Mouse (Mus musculus) C2C12 (cell line): ENCODE results near the gene Rabgap1l. TPM values are rescaled to one million over a fixed set of nuclear protein-coding genes. Genes with fewer than 3 reads are reported as not detected.

Experiments used
- H3K27me3 ChIP-seq: one replicate; pipeline ENCODE4 v1.6.1; 2011; ENCODE audit not compliant: control insufficient read depth, insufficient read depth, insufficient read length
- H3K36me3 ChIP-seq: one replicate; pipeline ENCODE4 v1.6.1; 2011; ENCODE audit not compliant: control insufficient read depth, insufficient read depth
- H3K4me3 ChIP-seq: one replicate; pipeline ENCODE4 v1.5.1; 2011; ENCODE audit warnings: mild to moderate bottlenecking, control low read depth; ENCODE audit not compliant: poor library complexity, insufficient read depth, severe bottlenecking
- H3K79me2 ChIP-seq: one replicate; pipeline ENCODE4 v1.6.1; 2011; ENCODE audit not compliant: control insufficient read depth, insufficient read depth
- H3K79me3 ChIP-seq: one replicate; pipeline ENCODE4 v1.6.1; 2011; ENCODE audit warnings: low read depth, control low read depth
- H3ac ChIP-seq: one replicate; pipeline ENCODE3; 2011; ENCODE audit warnings: low read depth; ENCODE audit not compliant: control insufficient read depth, insufficient read length
- CEBPB ChIP-seq: IDR thresholded peaks from one replicate; pipeline ENCODE4 v1.6.1; 2011; ENCODE audit warnings: low read depth, mild to moderate bottlenecking, control low read depth, moderate library complexity
- CTCF ChIP-seq: IDR thresholded peaks from one replicate; pipeline ENCODE4 v1.5.1; 2011; ENCODE audit not compliant: control insufficient read depth, insufficient read depth, insufficient read length
- FOSL1 ChIP-seq: IDR thresholded peaks from one replicate; pipeline ENCODE4 v1.8.0; 2011; ENCODE audit warnings: mild to moderate bottlenecking, low read length; ENCODE audit not compliant: poor library complexity, insufficient read depth, severe bottlenecking
- MAX ChIP-seq: IDR thresholded peaks from one replicate; pipeline ENCODE4 v1.6.1; 2011; ENCODE audit warnings: mild to moderate bottlenecking, control low read depth
- MYOD1 ChIP-seq: IDR thresholded peaks from one replicate; pipeline ENCODE4 v1.6.1; 2011; ENCODE audit warnings: low read depth; ENCODE audit not compliant: control insufficient read depth, insufficient read length
- MYOG ChIP-seq: IDR thresholded peaks from one replicate; pipeline ENCODE4 v1.6.1; 2011; ENCODE audit not compliant: control insufficient read depth, insufficient read length; ENCODE audit errors: extremely low read depth
- USF1 ChIP-seq: IDR thresholded peaks from one replicate; pipeline ENCODE4 v1.6.1; 2011; ENCODE audit warnings: low read depth, mild to moderate bottlenecking, control low read depth, moderate library complexity
- polyA plus RNA-seq: library from polyadenylated mRNA; unstranded; fragments of >200 nt; fragmentation: generic; extraction: Trizol; gene quantifications from one replicate; pipeline ENCODE4 v1.2.1, GENCODE M21; 2012; ENCODE audit warnings: missing spikeins

The Rabgap1l gene
- polyA plus RNA-seq, 1 experiment = 3.2 TPM

GRCm38 (mm10) chr1:160377337-160378336 is 415.4 kb downstream of the Rabgap1l start:
- H3K27me3 ChIP-seq = no peaks in the 10 kb centered on the region
- TF ChIP-seq CTCF (peak; percentile 26), MYOG (no peak), CEBPB (no peak)
- no peaks in the 10 kb centered on the region for H3K79me2 ChIP-seq
- no peak overlapping the region for H3K4me3 ChIP-seq
- no peaks in the 10 kb centered on the region for H3K79me3 ChIP-seq
- H3ac ChIP-seq = no peak overlapping the region
- no peaks in the 10 kb centered on the region for H3K36me3 ChIP-seq

DNA sequence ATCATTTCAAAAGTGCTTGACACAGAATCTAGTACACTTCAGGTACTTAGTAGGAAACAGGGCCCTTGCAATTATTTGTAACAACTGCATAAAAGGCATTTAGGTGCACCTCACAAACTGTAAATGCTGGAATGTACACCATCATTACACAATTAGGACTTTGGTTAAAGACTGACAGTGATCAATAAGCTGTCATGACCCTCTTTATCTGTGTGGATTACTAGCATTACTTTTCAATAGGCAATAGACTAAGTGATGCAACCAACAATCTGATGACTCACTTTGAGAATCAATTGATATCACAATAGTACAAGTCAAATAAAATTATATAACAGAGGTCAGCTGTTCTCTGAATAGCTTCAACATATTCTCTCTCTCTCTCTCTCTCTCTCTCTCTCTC is 418.5 kb downstream of the Rabgap1l start:
- no peak for TF ChIP-seq MYOD1

DNA sequence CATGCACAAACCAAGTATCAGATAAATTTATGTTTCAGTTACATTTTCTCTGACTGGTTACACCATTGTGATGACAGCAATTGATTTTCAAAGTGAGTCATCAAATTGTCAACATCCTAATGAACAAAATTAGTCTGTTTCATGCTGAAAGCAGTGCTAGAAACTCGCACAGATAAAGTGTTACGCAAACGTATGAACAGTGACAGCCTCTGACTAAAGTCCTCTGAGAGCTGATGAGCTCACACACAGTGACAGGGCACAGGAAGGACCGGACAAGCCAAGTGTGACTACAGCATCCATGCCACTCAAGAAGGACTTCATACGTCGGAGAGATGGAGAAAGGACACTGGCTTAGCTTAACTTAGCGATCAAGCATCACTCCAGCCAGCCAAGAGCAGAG is 419.7 kb downstream of the Rabgap1l start:
- Histone ChIP-seq H3K79me2 (no peaks in the 10 kb centered on the region), H3K36me3 (no peaks in the 10 kb centered on the region), H3K79me3 (no peaks in the 10 kb centered on the region), H3ac (no peak overlapping the region), H3K4me3 (no peak overlapping the region), H3K27me3 (no peaks in the 10 kb centered on the region)
- TF ChIP-seq CEBPB (peak; percentile 52), CTCF (no peak)

More for the DNA sequence above, 418.5 kb downstream of the Rabgap1l start:
- Histone ChIP-seq H3K79me2 (no peaks in the 10 kb centered on the region), H3K4me3 (no peak overlapping the region), H3K79me3 (no peaks in the 10 kb centered on the region), H3K27me3 (no peaks in the 10 kb centered on the region), H3ac (no peak overlapping the region), H3K36me3 (no peaks in the 10 kb centered on the region)

DNA sequence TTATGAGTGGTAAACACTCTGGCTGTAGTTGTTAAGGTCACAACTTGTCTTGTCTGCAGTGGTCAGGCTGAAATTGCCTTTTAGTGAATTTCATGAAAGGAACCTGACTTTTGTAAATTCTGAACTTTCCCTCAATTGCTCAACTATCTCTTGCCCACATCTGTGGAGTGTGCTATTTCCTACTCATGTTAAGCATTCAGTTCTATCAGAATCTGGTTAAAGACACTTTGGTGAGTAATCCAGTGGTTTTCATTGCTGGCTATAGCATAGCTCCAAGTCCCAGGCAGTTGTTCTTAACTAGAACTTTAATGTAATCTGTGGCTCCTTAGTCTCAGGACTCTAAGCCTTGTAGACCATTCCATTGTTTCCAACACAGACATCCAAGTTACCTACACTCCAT is 421.3 kb downstream of the Rabgap1l start:
- Histone ChIP-seq H3K4me3 (no peak overlapping the region), H3K79me3 (no peaks in the 10 kb centered on the region), H3K27me3 (no peaks in the 10 kb centered on the region), H3K79me2 (no peaks in the 10 kb centered on the region), H3K36me3 (no peaks in the 10 kb centered on the region), H3ac (no peak overlapping the region)
- no peak for TF ChIP-seq MYOD1
- no peak for TF ChIP-seq CTCF
- peak; percentile 23 for TF ChIP-seq CEBPB
- no peak for TF ChIP-seq FOSL1
- TF ChIP-seq MAX = no peak

DNA sequence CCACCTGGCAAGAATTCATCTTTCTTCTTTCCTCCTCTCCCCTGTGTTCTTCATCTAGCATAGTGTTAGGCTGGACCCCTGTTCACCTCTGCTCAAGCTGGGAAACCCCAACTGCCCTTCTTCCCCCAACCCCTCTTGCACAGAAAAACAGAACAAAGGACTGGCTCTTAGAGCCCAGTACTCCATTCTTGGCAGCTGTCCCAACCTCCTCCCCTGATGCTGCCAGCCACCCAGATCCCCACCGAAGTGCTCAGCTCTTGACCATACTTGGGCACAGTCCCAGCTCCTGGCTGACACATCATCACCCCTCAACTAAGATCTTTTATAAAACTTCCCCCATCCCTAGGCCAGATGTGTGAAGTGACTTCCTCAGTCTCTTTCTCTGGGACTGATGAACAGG is 422.5 kb downstream of the Rabgap1l start:
- TF ChIP-seq MAX (no peak), USF1 (no peak), FOSL1 (no peak), MYOD1 (no peak), CEBPB (no peak), MYOG (no peak), CTCF (no peak)
- Histone ChIP-seq H3K36me3 (no peaks in the 10 kb centered on the region), H3K4me3 (no peak overlapping the region), H3K79me3 (no peaks in the 10 kb centered on the region), H3K79me2 (no peaks in the 10 kb centered on the region), H3ac (no peak overlapping the region), H3K27me3 (no peaks in the 10 kb centered on the region)

GRCm38 (mm10) chr1:160366615-160367014 is 426.4 kb downstream of the Rabgap1l start:
- H3K27me3 ChIP-seq = no peaks in the 10 kb centered on the region
- no peaks in the 10 kb centered on the region for H3K36me3 ChIP-seq
- H3K79me3 ChIP-seq = no peaks in the 10 kb centered on the region
- H3K4me3 ChIP-seq = no peak overlapping the region
- no peaks in the 10 kb centered on the region for H3K79me2 ChIP-seq
- TF ChIP-seq USF1 (no peak), MAX (no peak), FOSL1 (no peak), CEBPB (no peak), MYOG (no peak), MYOD1 (no peak), CTCF (no peak)
- H3ac ChIP-seq = no peak overlapping the region
